Mouse (Mus musculus): ENCODE data around the gene F11.

GRCm38 (mm10) chr8:45281630-45282029 lies 19.8 kb upstream of the F11 start:
- TF ChIP-seq CTCF (IDR thresholded peaks at IDR 0.05; ENCODE audit: low read depth, low read length) (no peak), TAL1 (conservative IDR thresholded peaks at IDR 0.05; ENCODE audit: low read depth, low read length) (no peak), GATA2 (IDR thresholded peaks at IDR 0.05; ENCODE audit: borderline replicate concordance, low read depth, low read length) (no peak), GATA1 (IDR thresholded peaks at IDR 0.05; ENCODE audit: borderline replicate concordance, low read length) (no peak)
